Mouse (Mus musculus) liver, postnatal 0 days (tissue): ENCODE data around the gene Flnb. TPM values are rescaled to one million over a fixed set of nuclear protein-coding genes. Genes with fewer than 3 reads are reported as not detected.
A peak's percentile ranks its signal among the peaks of the same experiment; 100 is the strongest.

ENCODE experiments used
- ATAC-seq: fragments of 200-750 bp; cut with Nextera tagmentation; 2 replicates; pipeline ENCODE4 v1.8.0; 2017; ENCODE audit warnings: mild to moderate bottlenecking, moderate library complexity
- DNase-seq: peaks from one replicate; pipeline ENCODE4 v3.0.0-alpha.2; 2016
- H3K27ac ChIP-seq: fragments of 300-500 bp; sonication (generic); 2 replicates; pipeline ENCODE4 v1.5.1; 2014; ENCODE audit warnings: antibody characterized with exemption, moderate library complexity, mild to moderate bottlenecking, low read depth
- H3K27me3 ChIP-seq: fragments of 300-500 bp; sonication (generic); 2 replicates; pipeline ENCODE4 v1.6.1; 2014; ENCODE audit warnings: low read length, control low read depth, mixed read lengths; ENCODE audit not compliant: insufficient read depth
- H3K36me3 ChIP-seq: fragments of 300-500 bp; sonication (generic); replicated peaks from 2 replicates; pipeline ENCODE4 v1.6.1; 2014; ENCODE audit warnings: mild to moderate bottlenecking, control low read depth, low read length, moderate library complexity, mixed read lengths; ENCODE audit not compliant: insufficient read depth
- H3K4me1 ChIP-seq: fragments of 300-500 bp; sonication (generic); 2 replicates; pipeline ENCODE4 v1.6.1; 2014; ENCODE audit warnings: antibody characterized with exemption, mild to moderate bottlenecking, control low read depth; ENCODE audit not compliant: insufficient read depth
- H3K4me2 ChIP-seq: fragments of 300-500 bp; sonication (generic); 2 replicates; pipeline ENCODE4 v1.6.1; 2014; ENCODE audit warnings: low read depth, mild to moderate bottlenecking, low read length, moderate library complexity, mixed read lengths
- H3K4me3 ChIP-seq: fragments of 300-500 bp; sonication (generic); 2 replicates; pipeline ENCODE4 v1.5.1; 2014; ENCODE audit warnings: low read depth, low read length
- H3K9ac ChIP-seq: fragments of 300-500 bp; sonication (generic); replicated peaks from 2 replicates; pipeline ENCODE4 v1.6.1; 2014; ENCODE audit warnings: mild to moderate bottlenecking, moderate library complexity
- H3K9me3 ChIP-seq: fragments of 300-500 bp; sonication (generic); 2 replicates; pipeline ENCODE4 v1.6.1; 2016; ENCODE audit warnings: mild to moderate bottlenecking, control low read depth, low read length, mixed read lengths
- CTCF ChIP-seq: sonication (generic); IDR thresholded peaks from 2 replicates; pipeline ENCODE4 v1.5.1; 2016; ENCODE audit warnings: antibody characterized with exemption, low read depth
- EP300 ChIP-seq: IDR thresholded peaks from 2 replicates; pipeline ENCODE4 v1.6.1; 2016; ENCODE audit warnings: antibody characterized with exemption, low read depth, mild to moderate bottlenecking
- whole genome bisulfite sequencing: fragments of 180-500 bp; shearing (Covaris S2); extraction: QIAGEN DNeasy Blood & Tissue Kit; methylation state at CpG from one replicate; pipeline ENCODE4 v1.1.7; 2014; ENCODE audit not compliant: insufficient replicate concordance; 5-methylcytosine and 5-hydroxymethylcytosine counted together
- polyA plus RNA-seq: library from polyadenylated mRNA; unstranded; fragments of >200 nt; fragmentation: Nextera tagmentation; extraction: Ambion mirVana; gene quantifications from 2 replicates; pipeline ENCODE4 v1.2.1, GENCODE M21; 2015

Flnb gene
- polyA plus RNA-seq, 1 experiment from 2014 or later = 2.9 TPM

GRCm38 (mm10) chr14:7901484-7902240, 83.9 kb downstream of the Flnb start:
- WGBS = 74% methylated on average over 12 of the region's 12 CpGs
- TF ChIP-seq EP300 (no peak), CTCF (no peak)
- Histone ChIP-seq H3K9me3 (no peaks in the 10 kb centered on the region), H3K4me3 (no peak overlapping the region), H3K4me1 (peaks cover 4% of the 10 kb centered on the region; the same call in 1 of the 2 replicates), H3K27ac (no peak overlapping the region), H3K4me2 (no peak overlapping the region), H3K27me3 (no peaks in the 10 kb centered on the region), H3K36me3 (peaks cover 16% of the 10 kb centered on the region), H3K9ac (no peak overlapping the region)
- ATAC-seq = no peak
- no peak for DNase-seq

- no peaks in the 10 kb centered on the region for H3K4me1 ChIP-seq
- peaks cover 21% of the 10 kb centered on the region for H3K36me3 ChIP-seq
- DNase-seq (no peak), ATAC-seq (no peak)
- no peaks in the 10 kb centered on the region for H3K27me3 ChIP-seq
- H3K4me3 ChIP-seq = no peak overlapping the region
- TF ChIP-seq CTCF (no peak), EP300 (no peak)
- 74% methylated on average over 11 of the region's 11 CpGs for WGBS
- H3K27ac ChIP-seq = no peak overlapping the region
- H3K4me2 ChIP-seq = no peak overlapping the region
- no peaks in the 10 kb centered on the region for H3K9me3 ChIP-seq
- no peak overlapping the region for H3K9ac ChIP-seq
Observed at GRCm38 (mm10) chr14:7907058-7907457, 89.3 kb downstream of the Flnb start.

- 82% methylated on average over 10 of the region's 10 CpGs for WGBS
- H3K4me3 ChIP-seq = no peak overlapping the region
- TF ChIP-seq CTCF = no peak
- TF ChIP-seq EP300 = no peak
- H3K9ac ChIP-seq = no peak overlapping the region
- no peak for DNase-seq
- H3K27ac ChIP-seq = no peak overlapping the region
- no peak for ATAC-seq
- H3K27me3 ChIP-seq = no peaks in the 10 kb centered on the region
- H3K4me2 ChIP-seq = no peak overlapping the region
- H3K4me1 ChIP-seq = no peaks in the 10 kb centered on the region
- H3K9me3 ChIP-seq = no peaks in the 10 kb centered on the region
- H3K36me3 ChIP-seq = peaks cover 22% of the 10 kb centered on the region; the same call in 1 of the 2 replicates
Observed at GRCm38 (mm10) chr14:7909472-7909871, 91.7 kb downstream of the Flnb start.

GRCm38 (mm10) chr14:7913842-7914241, 96.1 kb downstream of the Flnb start:
- Histone ChIP-seq H3K4me1 (peaks cover 10% of the 10 kb centered on the region), H3K4me2 (no peak overlapping the region), H3K9me3 (no peaks in the 10 kb centered on the region), H3K4me3 (no peak overlapping the region), H3K9ac (no peak overlapping the region), H3K27ac (no peak overlapping the region), H3K36me3 (peaks cover 23% of the 10 kb centered on the region), H3K27me3 (no peaks in the 10 kb centered on the region)
- no peak for DNase-seq
- ATAC-seq = peak; percentile 29; the same call in 1 of the 2 replicates
- 41% methylated on average over 7 of the region's 7 CpGs for WGBS
- no peak for TF ChIP-seq EP300
- TF ChIP-seq CTCF = no peak

- Histone ChIP-seq H3K27ac (no peak overlapping the region), H3K4me1 (peaks cover 16% of the 10 kb centered on the region), H3K36me3 (peaks cover 23% of the 10 kb centered on the region), H3K4me3 (no peak overlapping the region), H3K9ac (no peak overlapping the region), H3K4me2 (no peak overlapping the region), H3K27me3 (no peaks in the 10 kb centered on the region), H3K9me3 (no peaks in the 10 kb centered on the region)
- ATAC-seq = no peak
- no peak for DNase-seq
- WGBS = 53% methylated on average over 4 of the region's 4 CpGs
- no peak for TF ChIP-seq EP300
- TF ChIP-seq CTCF = no peak
Observed at GRCm38 (mm10) chr14:7914461-7914860, 96.7 kb downstream of the Flnb start.

- ATAC-seq = peak; percentile 53; the same call in 1 of the 2 replicates
- 36% methylated on average over 6 of the region's 6 CpGs for WGBS
- peaks cover 23% of the 10 kb centered on the region for H3K36me3 ChIP-seq
Observed at GRCm38 (mm10) chr14:7918150-7918991, 100.6 kb downstream of the Flnb start.

More at GRCm38 (mm10) chr14:7918150-7918991, 100.6 kb downstream of the Flnb start:
- no peak for DNase-seq
- TF ChIP-seq EP300 = no peak
- no peak for TF ChIP-seq CTCF
- Histone ChIP-seq H3K4me1 (peaks cover 19% of the 10 kb centered on the region), H3K4me3 (no peak overlapping the region), H3K9ac (no peak overlapping the region), H3K4me2 (no peak overlapping the region), H3K9me3 (no peaks in the 10 kb centered on the region), H3K27ac (peak overlapping the region; percentile 24; the same call in 1 of the 2 replicates), H3K27me3 (no peaks in the 10 kb centered on the region)
